Mouse (Mus musculus): ENCODE results near the gene Gm5128.
"Not testable (repeated sequence)": the region's sequence is repeated elsewhere in the genome, so short reads cannot be mapped to it uniquely, and the experiment has no call there.

GRCm38 (mm10) chrX:135421824-135422223, 48.7 kb downstream of the Gm5128 start:
- TF ChIP-seq GATA1, TAL1 (IDR thresholded peaks at IDR 0.05; ENCODE audit: low read length): not testable (repeated sequence)

All from erythroblast, embryonic 14.5 days (primary cell).